Mouse (Mus musculus) hindbrain, embryonic 12.5 days (tissue): ENCODE measurements around the gene A130010J15Rik. TPM values are rescaled to one million over a fixed set of nuclear protein-coding genes. Genes with fewer than 3 reads are reported as not detected.

Experiments used
- ATAC-seq: fragments of 200-750 bp; cut with Nextera tagmentation; 2 replicates; pipeline ENCODE4 v1.8.0; 2017; ENCODE audit warnings: moderate TSS enrichment; ENCODE audit not compliant: low FRiP score
- H3K27ac ChIP-seq: fragments of 300-500 bp; sonication (generic); 2 replicates; pipeline ENCODE4 v1.5.1; 2016; ENCODE audit warnings: mild to moderate bottlenecking
- H3K27me3 ChIP-seq: fragments of 300-500 bp; sonication (generic); 2 replicates; pipeline ENCODE4 v1.6.1; 2016; ENCODE audit warnings: mild to moderate bottlenecking
- H3K36me3 ChIP-seq: fragments of 300-500 bp; sonication (generic); 2 replicates; pipeline ENCODE4 v1.6.1; 2016; ENCODE audit warnings: mild to moderate bottlenecking
- H3K4me1 ChIP-seq: fragments of 300-500 bp; sonication (generic); 2 replicates; pipeline ENCODE4 v1.6.1; 2016
- H3K4me2 ChIP-seq: fragments of 300-500 bp; sonication (generic); replicated peaks from 2 replicates; pipeline ENCODE4 v1.6.1; 2016; ENCODE audit warnings: mild to moderate bottlenecking
- H3K4me3 ChIP-seq: fragments of 300-500 bp; sonication (generic); 2 replicates; pipeline ENCODE4 v1.5.1; 2016; ENCODE audit warnings: mild to moderate bottlenecking
- H3K9ac ChIP-seq: fragments of 300-500 bp; sonication (generic); 2 replicates; pipeline ENCODE4 v1.6.1; 2016; ENCODE audit warnings: mild to moderate bottlenecking, moderate library complexity
- H3K9me3 ChIP-seq: fragments of 300-500 bp; sonication (generic); replicated peaks from 2 replicates; pipeline ENCODE4 v1.6.1; 2016; ENCODE audit warnings: mild to moderate bottlenecking
- WGBS: fragments of 180-500 bp; shearing (Covaris S2); methylation state at CpG from one replicate; pipeline ENCODE4 v1.1.7; 2016; 5-methylcytosine and 5-hydroxymethylcytosine counted together
- polyA plus RNA-seq: library from polyadenylated mRNA; unstranded; fragments of >200 nt; fragmentation: Nextera tagmentation; extraction: Ambion mirVana; gene quantifications from 2 replicates; pipeline ENCODE4 v1.2.1, GENCODE M21; 2016

A130010J15Rik gene
- polyA plus RNA-seq, 1 experiment from 2014 or later: 15.7 TPM

DNA sequence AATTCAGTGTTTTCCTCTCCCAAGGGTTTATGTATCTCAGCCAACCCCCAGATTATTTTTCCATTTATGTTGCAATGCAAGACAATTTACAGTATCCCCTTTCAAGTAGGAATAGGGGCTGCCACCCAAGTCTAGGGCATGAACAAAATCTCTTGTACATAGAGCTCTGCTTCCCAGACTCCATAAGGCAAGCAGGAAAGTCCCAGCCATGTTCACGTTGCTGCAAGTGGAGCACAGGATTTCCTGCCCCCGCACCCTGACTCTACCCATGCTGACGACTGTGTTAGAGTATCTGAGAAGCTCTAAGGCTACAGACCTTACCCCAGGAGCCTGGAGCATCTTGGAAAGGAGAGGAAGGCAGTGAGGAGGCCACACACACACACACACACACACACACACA, 21.9 kb downstream of the A130010J15Rik start:
- Histone ChIP-seq H3K9ac (no peak overlapping the region), H3K36me3 (no peaks in the 10 kb centered on the region), H3K4me1 (peaks cover 15% of the 10 kb centered on the region), H3K27me3 (no peaks in the 10 kb centered on the region), H3K9me3 (no peaks in the 10 kb centered on the region), H3K4me3 (no peak overlapping the region), H3K4me2 (no peak overlapping the region), H3K27ac (0 out of 2 replicates have a peak overlapping the region, but pooled peaks have one; percentile 24)
- WGBS: 68% methylated on average over 3 of the region's 3 CpGs
- no peak for ATAC-seq

DNA sequence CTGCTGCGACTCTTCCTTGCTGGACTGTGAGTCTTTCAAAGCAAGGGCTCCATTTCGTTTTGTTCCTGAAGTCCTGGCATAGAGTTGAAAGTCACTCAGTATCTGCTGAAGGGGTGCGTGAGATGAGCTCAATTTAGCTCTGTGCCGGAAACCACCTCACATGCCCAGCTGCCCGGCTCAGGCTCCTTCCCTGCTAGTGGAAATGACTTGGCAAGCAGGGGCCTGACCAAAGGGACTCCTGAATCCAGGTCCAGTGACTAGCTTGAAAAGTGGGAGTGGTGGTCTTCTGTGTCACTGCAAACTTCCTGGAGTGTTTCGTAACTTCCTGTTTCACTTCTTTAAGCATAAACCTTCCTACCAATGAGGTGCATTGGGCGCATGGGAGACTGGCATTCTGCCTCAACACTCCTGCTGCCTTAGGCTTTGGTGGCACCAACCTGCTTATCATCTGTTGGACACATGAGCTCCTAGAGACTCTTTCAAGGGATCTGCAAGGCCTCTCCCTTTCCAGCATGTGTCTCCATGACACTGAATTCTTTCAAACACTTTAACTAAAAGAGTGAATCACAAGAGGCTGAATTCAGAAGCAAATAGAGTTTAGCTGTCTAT, 23.9 kb downstream of the A130010J15Rik start:
- no peak overlapping the region for H3K4me3 ChIP-seq
- WGBS: 93% methylated on average over 7 of the region's 7 CpGs
- H3K9ac ChIP-seq: no peak overlapping the region
- no peak overlapping the region for H3K4me2 ChIP-seq
- no peak overlapping the region for H3K27ac ChIP-seq
- peaks cover 15% of the 10 kb centered on the region for H3K4me1 ChIP-seq
- no peaks in the 10 kb centered on the region for H3K27me3 ChIP-seq
- no peak for ATAC-seq
- no peaks in the 10 kb centered on the region for H3K9me3 ChIP-seq
- no peaks in the 10 kb centered on the region for H3K36me3 ChIP-seq

DNA sequence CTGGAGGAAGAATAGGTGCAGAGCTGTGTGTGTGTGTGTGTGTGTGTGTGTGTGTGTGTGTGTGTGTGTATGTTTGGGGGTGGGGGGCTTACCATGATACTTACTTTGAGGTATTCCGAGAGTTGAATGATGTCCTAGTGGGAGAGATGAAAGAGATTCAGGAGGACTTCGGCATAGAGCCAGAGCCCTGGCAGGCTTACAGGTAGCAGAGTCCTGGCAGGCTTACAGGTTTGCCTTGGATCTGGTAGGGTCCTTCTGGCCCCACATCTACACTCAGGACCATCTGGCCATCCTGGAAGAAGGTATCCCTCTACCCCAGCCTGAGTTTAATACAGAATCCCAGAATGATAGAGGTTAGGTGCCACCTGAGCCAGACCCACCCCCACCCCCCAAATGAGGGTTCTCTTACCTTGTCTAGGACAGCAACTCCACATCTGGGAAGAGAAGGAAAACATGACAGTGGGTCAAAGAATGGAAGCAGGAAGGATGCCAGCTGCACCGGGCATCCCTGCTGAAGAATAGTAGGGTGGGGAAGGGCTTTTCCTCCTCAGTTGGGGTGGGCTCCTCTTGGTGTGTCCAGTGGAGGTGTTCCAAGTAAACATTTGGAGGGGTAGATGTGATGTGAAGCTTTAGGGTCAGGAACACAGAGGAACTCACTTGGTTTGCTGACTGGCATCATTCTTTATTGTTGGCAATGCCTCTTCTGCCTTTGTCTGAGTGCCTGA, 26.7 kb downstream of the A130010J15Rik start:
- Histone ChIP-seq H3K36me3 (no peaks in the 10 kb centered on the region), H3K9me3 (no peaks in the 10 kb centered on the region), H3K4me3 (no peak overlapping the region), H3K4me1 (peaks cover 5% of the 10 kb centered on the region), H3K27me3 (no peaks in the 10 kb centered on the region), H3K27ac (no peak overlapping the region), H3K4me2 (no peak overlapping the region), H3K9ac (no peak overlapping the region)
- WGBS: 89% methylated on average over 3 of the region's 3 CpGs
- no peak for ATAC-seq

DNA sequence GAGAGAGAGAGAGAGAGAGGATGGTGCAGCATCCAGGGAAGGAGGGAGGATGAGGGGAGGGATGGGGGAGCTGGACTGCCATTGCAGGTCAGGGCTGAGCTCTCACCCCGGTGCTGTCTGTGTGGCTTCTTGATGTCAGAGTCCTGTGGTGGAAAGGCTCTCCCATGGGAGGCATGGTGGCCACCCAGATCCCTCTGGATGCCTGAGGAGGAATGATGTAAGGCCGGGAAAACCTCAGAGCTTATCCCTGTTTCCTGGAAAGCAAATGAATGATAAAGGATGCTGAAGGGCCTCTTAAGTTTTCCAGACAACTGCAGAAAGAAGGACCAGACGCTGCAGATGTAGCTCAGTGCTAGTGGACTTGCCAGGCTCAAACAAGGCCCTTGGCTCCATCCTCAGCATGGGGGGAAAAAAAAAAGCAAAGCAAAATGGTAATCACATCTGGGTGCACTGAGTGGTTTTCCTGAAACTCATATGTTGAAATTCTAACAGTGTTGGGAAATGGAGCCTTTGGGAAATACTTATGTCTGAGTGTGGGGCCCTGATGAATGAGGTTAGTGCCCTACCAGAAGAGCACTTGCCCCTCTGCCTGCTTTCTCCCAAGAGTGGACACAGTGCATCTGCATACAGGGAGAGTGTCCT, 27.4 kb downstream of the A130010J15Rik start:
- no peak overlapping the region for H3K27ac ChIP-seq
- ATAC-seq: no peak
- H3K9me3 ChIP-seq: no peaks in the 10 kb centered on the region
- H3K4me2 ChIP-seq: no peak overlapping the region
- no peaks in the 10 kb centered on the region for H3K4me1 ChIP-seq
- H3K36me3 ChIP-seq: no peaks in the 10 kb centered on the region
- H3K4me3 ChIP-seq: no peak overlapping the region
- WGBS: 69% methylated on average over 3 of the region's 3 CpGs
- H3K9ac ChIP-seq: no peak overlapping the region
- H3K27me3 ChIP-seq: no peaks in the 10 kb centered on the region

DNA sequence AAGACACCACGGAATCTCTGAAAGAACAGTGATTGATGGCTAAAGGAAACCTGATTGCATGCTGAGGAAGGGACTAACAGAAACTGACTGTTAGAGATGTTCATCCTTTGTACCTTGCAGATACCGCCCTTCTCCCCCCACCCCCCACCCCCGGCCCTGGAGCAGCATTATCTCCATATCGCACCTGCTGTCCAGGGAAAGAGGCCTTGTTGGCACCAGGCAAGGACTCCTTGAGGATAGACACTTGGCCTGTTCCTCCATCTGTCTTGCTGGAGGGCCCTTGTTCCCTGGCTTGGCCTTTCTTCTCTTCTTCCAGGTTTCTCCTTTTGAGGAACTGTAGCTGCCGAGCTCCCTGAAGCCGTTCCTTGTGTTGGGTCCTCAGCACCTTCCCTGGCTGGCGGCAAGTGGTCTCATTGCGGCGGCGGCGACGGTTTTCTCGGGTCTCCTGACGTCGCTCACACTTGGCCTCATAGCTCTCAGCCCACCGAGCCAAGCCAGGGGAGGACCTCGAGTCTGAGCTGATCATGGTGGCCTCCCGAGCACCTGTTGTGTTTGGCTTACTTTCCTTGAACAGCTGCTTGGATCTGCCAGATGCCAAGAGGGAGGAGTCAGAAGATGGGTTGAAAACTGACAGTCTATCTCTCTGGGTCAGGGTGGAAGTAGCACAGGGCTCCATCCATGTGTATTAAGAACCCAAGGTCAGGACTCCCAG, 29.8 kb downstream of the A130010J15Rik start:
- Histone ChIP-seq H3K36me3 (no peaks in the 10 kb centered on the region), H3K27me3 (no peaks in the 10 kb centered on the region), H3K4me3 (no peak overlapping the region), H3K9ac (no peak overlapping the region), H3K4me1 (no peaks in the 10 kb centered on the region), H3K4me2 (no peak overlapping the region), H3K9me3 (no peaks in the 10 kb centered on the region), H3K27ac (no peak overlapping the region)
- 87% methylated on average over 18 of the region's 18 CpGs for WGBS
- ATAC-seq: no peak

DNA sequence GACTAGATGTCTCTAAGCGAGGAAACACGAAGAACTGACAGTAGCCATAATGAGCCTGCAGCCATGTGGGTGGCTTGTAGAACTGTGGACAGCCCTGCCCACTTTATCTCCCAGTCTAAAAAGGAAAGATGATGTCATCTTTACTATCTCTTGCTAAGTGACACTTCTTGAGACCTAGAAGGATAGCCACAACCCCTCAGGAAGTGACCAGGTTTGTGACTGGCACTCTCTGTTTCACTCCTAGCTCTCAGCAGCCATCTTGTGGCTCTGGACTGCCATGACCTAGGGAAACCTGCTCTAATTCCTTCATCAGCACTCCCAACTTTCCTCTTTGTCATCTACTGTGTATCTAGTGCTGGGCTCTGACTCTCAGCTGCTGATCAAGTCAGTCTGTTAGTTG, 30.5 kb downstream of the A130010J15Rik start:
- Histone ChIP-seq H3K4me1 (no peaks in the 10 kb centered on the region), H3K36me3 (no peaks in the 10 kb centered on the region), H3K4me3 (no peak overlapping the region), H3K4me2 (no peak overlapping the region), H3K9ac (no peak overlapping the region), H3K27me3 (no peaks in the 10 kb centered on the region), H3K9me3 (no peaks in the 10 kb centered on the region), H3K27ac (no peak overlapping the region)
- 81% methylated on average over 2 of the region's 2 CpGs for WGBS
- ATAC-seq: no peak

DNA sequence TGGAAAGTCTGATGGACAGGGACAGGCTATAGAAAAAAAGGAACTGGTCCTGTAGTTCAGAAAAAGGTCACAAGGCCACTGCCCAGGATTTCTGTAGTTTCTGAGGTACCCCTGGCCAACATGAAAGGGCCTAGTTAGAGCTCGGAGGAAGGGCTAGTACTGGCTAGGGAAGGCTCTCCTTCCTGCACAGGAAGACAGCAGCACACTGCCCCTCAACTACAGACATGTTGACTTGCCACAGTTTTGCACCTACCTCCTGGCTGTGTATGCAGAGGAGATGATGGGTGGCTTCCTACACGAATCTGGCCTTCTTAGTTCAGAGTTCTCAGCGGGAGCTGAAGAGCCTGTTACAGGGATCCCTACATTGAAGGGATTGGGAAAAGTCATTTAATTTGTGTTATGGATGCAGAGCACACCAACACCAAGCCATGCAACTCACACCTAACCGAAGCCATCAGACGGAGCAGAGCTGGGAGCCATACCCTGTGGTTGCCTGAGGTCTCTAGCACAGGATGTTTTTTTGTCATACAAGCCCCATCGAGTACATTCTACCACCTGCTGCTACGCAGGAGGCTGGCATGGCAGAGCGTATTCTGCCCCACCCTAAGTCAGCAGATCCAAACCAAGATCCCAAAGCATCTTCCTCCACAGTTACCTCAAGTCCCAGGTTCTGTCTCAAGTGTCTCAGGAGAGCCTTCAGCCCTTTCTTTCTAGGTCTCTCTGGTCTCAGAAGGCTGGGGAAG, 33.0 kb downstream of the A130010J15Rik start:
- Histone ChIP-seq H3K9ac (no peak overlapping the region), H3K27me3 (no peaks in the 10 kb centered on the region), H3K36me3 (no peaks in the 10 kb centered on the region), H3K27ac (no peak overlapping the region), H3K4me3 (no peak overlapping the region), H3K4me2 (no peak overlapping the region), H3K4me1 (no peaks in the 10 kb centered on the region), H3K9me3 (no peaks in the 10 kb centered on the region)
- no peak for ATAC-seq
- 84% methylated on average over 8 of the region's 8 CpGs for WGBS

DNA sequence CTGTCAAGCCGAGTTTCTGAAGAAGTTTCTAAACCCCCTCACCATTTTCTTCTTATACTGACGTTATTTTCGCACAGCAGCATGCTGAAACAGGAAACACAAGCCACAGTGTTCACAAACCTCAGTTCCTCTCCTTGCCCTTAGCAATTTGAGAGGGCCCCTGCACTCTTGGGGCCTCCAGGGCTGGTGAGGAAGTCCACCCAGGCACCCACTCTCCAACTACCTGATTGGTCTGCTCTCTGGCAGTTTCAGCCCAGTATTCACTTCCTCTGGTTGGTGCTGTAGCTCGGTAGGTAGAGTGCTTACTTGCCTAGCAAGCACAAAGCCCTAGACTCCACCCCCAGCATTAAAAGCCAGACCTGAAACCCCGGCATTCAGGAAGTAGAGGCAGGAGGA, 33.5 kb downstream of the A130010J15Rik start, which contains the start of gene Traf3ip3:
TSS of gene Traf3ip3 (minus strand) at position 321 of the 396 bp plus-strand sequence.
- no peak within 1 kb of the TSS for H3K9ac ChIP-seq
- H3K36me3 ChIP-seq: no peaks in the 10 kb centered on the region
- H3K4me2 ChIP-seq: no peak within 1 kb of the TSS
- no peak within 1 kb of the TSS for H3K4me3 ChIP-seq
- H3K9me3 ChIP-seq: no peaks in the 10 kb centered on the region
- ATAC-seq: no peak
- H3K4me1 ChIP-seq: no peaks in the 10 kb centered on the region
- H3K27me3 ChIP-seq: no peaks in the 10 kb centered on the region
- H3K27ac ChIP-seq: no peak within 1 kb of the TSS
- 68% methylated on average over 5 of the region's 5 CpGs for WGBS

DNA sequence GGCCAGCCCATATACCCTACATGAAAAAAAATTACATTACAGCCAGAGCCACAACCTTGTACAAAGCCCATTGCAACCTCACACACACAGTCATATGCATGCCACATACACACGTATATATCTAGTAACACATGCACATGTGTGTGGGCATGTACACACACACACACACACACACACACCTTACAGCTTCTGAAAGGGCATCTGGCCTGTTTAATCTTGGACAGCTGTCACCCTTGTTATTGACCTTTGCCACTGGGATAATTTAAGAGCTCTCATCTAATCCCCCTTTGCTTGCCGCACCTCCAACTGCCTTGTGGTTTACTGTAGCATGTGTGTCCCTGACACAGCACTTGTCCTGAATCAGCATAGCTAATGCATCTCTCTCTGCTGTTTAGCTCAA, 36.0 kb downstream of the A130010J15Rik start:
- no peak overlapping the region for H3K4me2 ChIP-seq
- no peak for ATAC-seq
- H3K4me3 ChIP-seq: no peak overlapping the region
- H3K4me1 ChIP-seq: no peaks in the 10 kb centered on the region
- no peaks in the 10 kb centered on the region for H3K27me3 ChIP-seq
- H3K9me3 ChIP-seq: no peaks in the 10 kb centered on the region
- H3K36me3 ChIP-seq: no peaks in the 10 kb centered on the region
- H3K9ac ChIP-seq: no peak overlapping the region
- 85% methylated on average over 2 of the region's 2 CpGs for WGBS
- no peak overlapping the region for H3K27ac ChIP-seq

DNA sequence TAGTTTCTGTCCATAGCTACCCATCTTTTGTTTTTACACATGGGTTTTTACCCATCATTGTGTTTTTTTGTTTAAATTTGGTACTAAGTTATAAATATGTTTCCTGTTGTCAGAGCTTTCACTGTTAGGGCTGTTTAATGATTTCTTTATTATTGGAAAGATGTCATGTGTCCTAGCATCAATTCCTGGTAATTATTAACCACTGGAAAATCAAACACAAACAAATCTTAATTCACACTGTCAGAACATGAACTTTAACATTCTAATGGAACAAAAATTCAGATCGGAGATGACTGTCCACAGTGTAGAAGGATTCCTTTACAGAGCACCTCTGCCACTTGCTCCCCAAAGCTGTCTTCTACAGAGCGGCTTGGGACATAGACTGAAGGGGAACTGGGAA, 37.6 kb downstream of the A130010J15Rik start:
- Histone ChIP-seq H3K27ac (no peak overlapping the region), H3K4me3 (no peak overlapping the region), H3K27me3 (no peaks in the 10 kb centered on the region), H3K36me3 (no peaks in the 10 kb centered on the region), H3K4me1 (no peaks in the 10 kb centered on the region), H3K4me2 (no peak overlapping the region), H3K9ac (no peak overlapping the region), H3K9me3 (no peaks in the 10 kb centered on the region)
- 91% methylated on average over 2 of the region's 2 CpGs for WGBS
- ATAC-seq: no peak

DNA sequence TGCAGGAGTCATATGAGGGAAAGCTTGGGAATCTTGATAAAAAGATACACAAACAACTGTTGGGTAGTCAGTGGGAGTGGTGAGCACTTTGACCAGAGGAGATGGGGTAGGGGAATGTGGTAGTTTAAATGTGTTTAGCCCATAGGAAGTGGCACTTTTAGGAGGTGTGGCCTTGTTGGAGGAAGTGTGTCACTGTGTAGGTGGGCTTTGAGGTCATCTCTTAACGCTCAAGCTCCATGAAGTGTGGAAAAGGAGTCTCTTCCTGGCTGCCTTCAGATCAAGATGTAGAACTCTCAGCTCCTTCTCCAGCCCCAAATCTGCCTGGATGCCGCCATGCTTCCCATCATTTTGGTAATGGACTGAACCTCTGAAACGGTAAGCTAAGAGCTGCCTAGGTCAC, 39.7 kb downstream of the A130010J15Rik start, which contains the start of gene Lamb3:
TSS of gene Lamb3 (plus strand) at position 197 of the 400 bp plus-strand sequence.
- Histone ChIP-seq H3K27me3 (no peaks in the 10 kb centered on the region), H3K9ac (no peak within 1 kb of the TSS), H3K4me1 (no peaks in the 10 kb centered on the region), H3K36me3 (no peaks in the 10 kb centered on the region), H3K9me3 (no peaks in the 10 kb centered on the region), H3K27ac (no peak within 1 kb of the TSS), H3K4me2 (no peak within 1 kb of the TSS), H3K4me3 (no peak within 1 kb of the TSS)
- no peak for ATAC-seq
- WGBS: 89% methylated on average over 3 of the region's 3 CpGs

DNA sequence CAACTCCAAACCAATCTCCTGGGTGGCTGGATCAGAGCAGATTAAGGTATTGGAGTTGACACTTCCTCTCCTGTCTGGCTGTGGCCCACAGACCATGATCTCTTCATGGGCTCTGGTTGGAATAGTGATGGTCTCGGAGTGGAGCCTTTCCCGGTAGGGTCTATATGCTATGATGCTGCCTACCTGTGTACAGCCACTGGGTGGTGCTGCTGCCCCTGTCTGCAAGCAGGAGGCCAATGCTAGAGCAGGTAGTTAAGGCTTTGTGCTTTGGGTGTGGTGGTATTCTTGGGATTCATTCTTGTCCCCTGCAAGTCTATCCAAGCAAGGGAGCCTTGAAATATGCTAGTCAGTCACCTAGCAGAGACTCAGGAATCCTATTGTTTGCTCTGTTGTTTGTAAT, 40.3 kb downstream of the A130010J15Rik start:
- WGBS: 57% methylated on average over 2 of the region's 2 CpGs

More for the DNA sequence above, 40.3 kb downstream of the A130010J15Rik start:
- H3K36me3 ChIP-seq: no peaks in the 10 kb centered on the region
- ATAC-seq: no peak
- H3K4me1 ChIP-seq: no peaks in the 10 kb centered on the region
- H3K4me3 ChIP-seq: no peak overlapping the region
- no peaks in the 10 kb centered on the region for H3K9me3 ChIP-seq
- H3K27me3 ChIP-seq: no peaks in the 10 kb centered on the region
- no peak overlapping the region for H3K27ac ChIP-seq
- H3K9ac ChIP-seq: no peak overlapping the region
- no peak overlapping the region for H3K4me2 ChIP-seq
